Mouse (Mus musculus): Measurements from ENCODE around the gene Atp13a5. TPM values are rescaled to one million over a fixed set of nuclear protein-coding genes. Genes with fewer than 3 reads are reported as not detected.

Gene Atp13a5
- total and polyA plus RNA-seq, 3 experiments, result not detected

DNA sequence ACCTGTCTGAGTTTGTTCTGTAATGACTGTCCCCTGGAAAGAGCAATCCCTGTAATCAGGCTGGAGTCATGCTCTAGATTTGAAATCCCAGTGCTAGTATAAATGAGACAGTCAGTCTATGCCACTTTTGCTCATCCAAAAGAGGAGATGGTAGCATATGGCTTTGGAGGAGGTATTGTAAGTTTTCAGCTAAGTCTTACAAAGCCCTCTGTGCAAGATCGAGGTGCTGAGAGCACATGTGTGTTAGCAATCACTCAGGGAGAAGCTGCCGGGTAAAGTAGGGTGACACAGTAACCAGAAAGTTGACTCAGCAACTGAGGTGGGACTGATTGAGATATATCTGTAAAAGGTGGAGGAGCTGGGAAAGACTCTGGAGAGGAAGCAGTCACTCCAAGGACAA lies 49.3 kb downstream of the Atp13a5 start:
- DNase-seq (ENCODE audit: low read depth, low spot score), result no peak
- Histone ChIP-seq H3K4me3 (ENCODE audit: control insufficient read depth in 1 of 2, insufficient read depth in 1 of 2, low read depth in 2 of 2, low read length in 2 of 2) (no peak overlapping the region), H3K9me3 (replicated peaks; ENCODE audit: insufficient read depth, low read length) (no peaks in the 10 kb centered on the region), H3K27ac (ENCODE audit: control insufficient read depth, low read depth, low read length) (no peak overlapping the region), H3K36me3 (ENCODE audit: control insufficient read depth in 1 of 2, insufficient read depth in 2 of 2, low read length in 2 of 2) (no peaks in the 10 kb centered on the region), H3K4me1 (ENCODE audit: control insufficient read depth in 1 of 2, insufficient read depth in 2 of 2, low read length in 2 of 2) (no peaks in the 10 kb centered on the region), H3K79me2 (ENCODE audit: control insufficient read depth, insufficient read depth, low read length, poor library complexity) (no peaks in the 10 kb centered on the region), H3K9ac (ENCODE audit: control insufficient read depth, low read depth, low read length, poor library complexity, severe bottlenecking) (no peak overlapping the region), H3K27me3 (ENCODE audit: control insufficient read depth in 1 of 2, insufficient read depth in 2 of 2, low read length in 2 of 2) (no peaks in the 10 kb centered on the region)
- TF ChIP-seq E2F4 (IDR thresholded peaks at IDR 0.05; ENCODE audit: borderline replicate concordance, low read depth, low read length) (no peak), SIN3A (IDR thresholded peaks at IDR 0.05; ENCODE audit: low read length) (no peak), MEF2A (IDR thresholded peaks at IDR 0.05; ENCODE audit: extremely low read depth, insufficient replicate concordance, low read depth, low read length, poor library complexity, severe bottlenecking) (no peak), NRF1 (IDR thresholded peaks at IDR 0.05; ENCODE audit: insufficient read depth, low read depth, low read length, poor library complexity, severe bottlenecking) (no peak), POLR2A (IDR thresholded peaks at IDR 0.05; ENCODE audit: control insufficient read depth in 1 of 2, insufficient read depth in 1 of 2, low read depth in 1 of 2, low read length in 2 of 2, poor library complexity in 1 of 2) (no peak), TAL1 (IDR thresholded peaks at IDR 0.05; ENCODE audit: low read length) (no peak), POLR2AphosphoS2 (IDR thresholded peaks at IDR 0.05; ENCODE audit: low read length) (no peak), EP300 (IDR thresholded peaks at IDR 0.05; ENCODE audit: low read depth in 1 of 2, low read length in 2 of 2) (no peak), HCFC1 (IDR thresholded peaks at IDR 0.05; ENCODE audit: low read depth, low read length) (no peak), ZC3H11A (IDR thresholded peaks at IDR 0.05; ENCODE audit: low read depth, low read length) (no peak), GATA1 (IDR thresholded peaks at IDR 0.05; ENCODE audit: low read depth, low read length) (no peak), USF2 (IDR thresholded peaks at IDR 0.05; ENCODE audit: borderline replicate concordance in 1 of 2, insufficient read depth in 1 of 2, low read depth in 1 of 2, low read length in 2 of 2) (no peak), NELFE (IDR thresholded peaks at IDR 0.05; ENCODE audit: low read depth, low read length) (no peak), RAD21 (IDR thresholded peaks at IDR 0.05; ENCODE audit: low read depth, low read length) (no peak), RCOR1 (IDR thresholded peaks at IDR 0.05; ENCODE audit: low read depth, low read length) (no peak), MAZ (IDR thresholded peaks at IDR 0.05; ENCODE audit: low read depth, low read length) (no peak), ZNF384 (IDR thresholded peaks at IDR 0.05; ENCODE audit: low read depth, low read length) (no peak), TBP (IDR thresholded peaks at IDR 0.05; ENCODE audit: low read depth, low read length) (no peak), MAFK (IDR thresholded peaks at IDR 0.05; ENCODE audit: borderline replicate concordance, low read depth, low read length) (no peak), GABPA (IDR thresholded peaks at IDR 0.05; ENCODE audit: low read depth, low read length) (no peak)

DNA sequence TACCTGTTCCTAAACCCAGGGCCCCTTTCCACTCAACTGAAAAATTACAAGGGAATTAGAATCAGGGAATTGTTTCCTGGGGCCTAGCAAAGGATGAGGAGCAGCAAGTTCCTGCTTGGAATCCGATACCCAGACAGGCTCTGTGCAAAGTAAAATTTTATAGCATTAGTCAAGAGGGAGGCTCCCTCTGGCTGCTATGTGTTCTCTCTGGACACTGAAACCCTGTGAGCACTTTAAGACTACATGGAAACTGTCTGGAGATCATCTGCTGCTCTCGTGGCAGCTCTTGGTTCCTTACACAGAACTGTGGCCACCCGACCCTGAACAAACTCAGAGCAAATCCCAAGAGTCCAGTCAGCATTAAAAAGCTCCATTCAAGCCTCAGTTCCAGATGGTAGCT lies 50.6 kb downstream of the Atp13a5 start:
- Histone ChIP-seq H3K79me2 (ENCODE audit: control insufficient read depth, insufficient read depth, low read length, poor library complexity) (no peaks in the 10 kb centered on the region), H3K27me3 (ENCODE audit: control insufficient read depth in 1 of 2, insufficient read depth in 2 of 2, low read length in 2 of 2) (no peaks in the 10 kb centered on the region), H3K36me3 (ENCODE audit: control insufficient read depth in 1 of 2, insufficient read depth in 2 of 2, low read length in 2 of 2) (no peaks in the 10 kb centered on the region), H3K9me3 (replicated peaks; ENCODE audit: insufficient read depth, low read length) (no peaks in the 10 kb centered on the region), H3K27ac (ENCODE audit: control insufficient read depth, low read depth, low read length) (no peak overlapping the region), H3K9ac (ENCODE audit: control insufficient read depth, low read depth, low read length, poor library complexity, severe bottlenecking) (no peak overlapping the region), H3K4me1 (ENCODE audit: control insufficient read depth in 1 of 2, insufficient read depth in 2 of 2, low read length in 2 of 2) (no peaks in the 10 kb centered on the region), H3K4me3 (ENCODE audit: control insufficient read depth in 1 of 2, insufficient read depth in 1 of 2, low read depth in 2 of 2, low read length in 2 of 2) (no peak overlapping the region)
- no peak for DNase-seq (ENCODE audit: low read depth, low spot score)
- no peak for TF ChIP-seq MYC (IDR thresholded peaks at IDR 0.05; ENCODE audit: low read depth, low read length)
- TF ChIP-seq E2F4 (IDR thresholded peaks at IDR 0.05; ENCODE audit: borderline replicate concordance, low read depth, low read length), result no peak
- TF ChIP-seq UBTF (IDR thresholded peaks at IDR 0.05; ENCODE audit: borderline replicate concordance, insufficient read depth, low read depth, low read length), result no peak
- TF ChIP-seq MAFK (IDR thresholded peaks at IDR 0.05; ENCODE audit: borderline replicate concordance, low read depth, low read length), result no peak
- no peak for TF ChIP-seq MAX (IDR thresholded peaks at IDR 0.05; ENCODE audit: low read length)
- TF ChIP-seq SIN3A (IDR thresholded peaks at IDR 0.05; ENCODE audit: low read length), result no peak

All from MEL (cell line).